Mouse (Mus musculus) heart, embryonic 16.5 days (tissue): ENCODE measurements around the gene Tmem45b. TPM values are rescaled to one million over a fixed set of nuclear protein-coding genes. Genes with fewer than 3 reads are reported as not detected.

Experiments used
- ATAC-seq: fragments of 200-750 bp; cut with Nextera tagmentation; replicated peaks from 2 replicates; pipeline ENCODE4 v1.8.0; 2017; ENCODE audit warnings: moderate number of reproducible peaks; ENCODE audit not compliant: insufficient read depth, low FRiP score; ENCODE audit errors: extremely low read depth
- H3K27ac ChIP-seq: fragments of 300-500 bp; sonication (generic); 2 replicates; pipeline ENCODE4 v1.5.1; 2014; ENCODE audit warnings: mild to moderate bottlenecking, low read length, control low read depth, moderate library complexity
- H3K27me3 ChIP-seq: fragments of 300-500 bp; sonication (generic); 2 replicates; pipeline ENCODE4 v1.6.1; 2014; ENCODE audit warnings: low read length, mixed read lengths; ENCODE audit not compliant: control insufficient read depth, insufficient read depth
- H3K36me3 ChIP-seq: fragments of 300-500 bp; sonication (generic); 2 replicates; pipeline ENCODE4 v1.6.1; 2014; ENCODE audit not compliant: control insufficient read depth, insufficient read depth
- H3K4me1 ChIP-seq: fragments of 300-500 bp; sonication (generic); 2 replicates; pipeline ENCODE4 v1.6.1; 2014; ENCODE audit warnings: low read length, mixed read lengths; ENCODE audit not compliant: control insufficient read depth, insufficient read depth
- H3K4me2 ChIP-seq: fragments of 300-500 bp; sonication (generic); 2 replicates; pipeline ENCODE4 v1.6.1; 2014; ENCODE audit warnings: low read depth, mild to moderate bottlenecking, control low read depth, low read length
- H3K4me3 ChIP-seq: fragments of 300-500 bp; sonication (generic); 2 replicates; pipeline ENCODE4 v1.5.1; 2014; ENCODE audit warnings: mild to moderate bottlenecking, control low read depth, low read length
- H3K9ac ChIP-seq: fragments of 300-500 bp; sonication (generic); 2 replicates; pipeline ENCODE4 v1.6.1; 2014; ENCODE audit warnings: low read length, control low read depth
- H3K9me3 ChIP-seq: fragments of 300-500 bp; sonication (generic); replicated peaks from 2 replicates; pipeline ENCODE4 v1.6.1; 2016; ENCODE audit warnings: low read length; ENCODE audit not compliant: control insufficient read depth
- WGBS: fragments of 180-500 bp; shearing (Covaris S2); extraction: QIAGEN DNeasy Blood & Tissue Kit; methylation state at CpG from one replicate; pipeline ENCODE4 v1.1.7; 2014; 5-methylcytosine and 5-hydroxymethylcytosine counted together
- polyA plus RNA-seq: library from polyadenylated mRNA; unstranded; fragments of >200 nt; fragmentation: Nextera tagmentation; extraction: Ambion mirVana; gene quantifications from 2 replicates; pipeline ENCODE4 v1.2.1, GENCODE M21; 2015

Tmem45b gene
- polyA plus RNA-seq, 1 experiment from 2014 or later: 0.42 TPM

DNA sequence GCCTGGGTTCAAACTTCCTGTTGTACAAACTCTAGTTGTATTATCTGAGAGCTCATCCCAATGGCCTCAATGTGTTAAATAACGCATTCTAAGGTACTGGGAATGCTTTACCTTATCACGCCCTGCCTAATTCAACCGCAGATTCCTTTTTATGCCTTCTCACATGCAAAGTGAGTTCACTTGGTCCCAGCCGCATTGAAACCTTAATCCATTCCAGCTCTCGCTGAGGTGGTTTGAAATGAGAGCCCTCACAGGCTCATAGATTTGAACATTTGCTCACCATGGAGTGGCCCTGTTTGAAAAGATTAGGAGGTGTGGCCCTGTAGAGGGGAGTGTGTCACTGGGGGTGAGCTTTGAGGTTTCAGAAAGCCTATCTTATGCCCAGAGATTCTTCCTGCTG is 23.9 kb downstream of the Tmem45b start:
- no peaks in the 10 kb centered on the region for H3K27me3 ChIP-seq
- no peak overlapping the region for H3K4me3 ChIP-seq
- H3K27ac ChIP-seq: no peak overlapping the region
- no peaks in the 10 kb centered on the region for H3K36me3 ChIP-seq
- no peak overlapping the region for H3K4me2 ChIP-seq
- no peaks in the 10 kb centered on the region for H3K4me1 ChIP-seq
- ATAC-seq: no peak
- H3K9ac ChIP-seq: no peak overlapping the region
- no peaks in the 10 kb centered on the region for H3K9me3 ChIP-seq
- WGBS: 82% methylated on average over 5 of the region's 5 CpGs

DNA sequence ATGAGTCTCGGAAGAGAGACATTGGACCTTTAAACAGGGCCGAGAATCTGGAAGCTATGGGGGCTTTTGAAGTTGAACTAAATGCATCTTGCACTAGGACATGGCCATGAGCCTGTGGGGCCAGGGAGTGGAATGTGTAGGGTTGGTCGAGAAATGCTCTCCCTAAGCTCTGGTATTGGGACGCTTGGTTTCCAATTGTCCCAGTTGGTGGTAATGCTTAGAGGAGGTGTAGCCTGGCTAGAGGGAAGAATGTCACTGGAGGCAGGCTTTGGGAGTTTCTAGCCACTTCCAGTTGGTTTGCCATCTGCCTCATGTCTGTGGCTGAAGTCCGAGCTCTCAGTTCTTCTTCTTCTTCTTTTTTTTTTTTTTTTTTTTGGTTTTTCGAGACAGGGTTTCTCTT is 24.9 kb downstream of the Tmem45b start:
- ATAC-seq: no peak
- Histone ChIP-seq H3K9ac (no peak overlapping the region), H3K36me3 (no peaks in the 10 kb centered on the region), H3K27ac (no peak overlapping the region), H3K27me3 (no peaks in the 10 kb centered on the region), H3K4me3 (no peak overlapping the region), H3K9me3 (no peaks in the 10 kb centered on the region), H3K4me2 (no peak overlapping the region), H3K4me1 (no peaks in the 10 kb centered on the region)
- 74% methylated on average over 6 of the region's 6 CpGs for WGBS

DNA sequence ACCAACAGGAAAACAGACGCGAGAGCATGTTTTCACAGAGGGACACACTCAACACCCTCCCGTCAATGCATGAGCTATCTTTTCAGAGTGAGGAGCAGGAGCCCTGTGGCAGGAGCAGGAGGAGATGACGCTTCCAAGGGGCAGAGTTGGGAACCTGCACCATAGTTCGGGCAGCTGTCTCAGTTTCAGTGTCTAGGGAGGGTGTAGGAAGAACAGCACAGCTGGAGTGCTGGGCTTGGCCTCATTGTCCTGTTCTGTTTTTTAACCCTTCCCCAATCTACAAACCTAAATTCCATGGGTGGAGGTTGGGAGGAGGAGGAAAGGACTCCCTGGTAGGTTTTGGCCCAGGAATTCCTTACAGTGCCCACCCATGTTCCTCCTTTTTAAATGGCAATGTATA is 25.4 kb downstream of the Tmem45b start:
- Histone ChIP-seq H3K27me3 (no peaks in the 10 kb centered on the region), H3K9ac (no peak overlapping the region), H3K4me2 (no peak overlapping the region), H3K4me3 (no peak overlapping the region), H3K36me3 (no peaks in the 10 kb centered on the region), H3K27ac (no peak overlapping the region), H3K4me1 (no peaks in the 10 kb centered on the region), H3K9me3 (no peaks in the 10 kb centered on the region)
- WGBS: 39% methylated on average over 5 of the region's 5 CpGs
- ATAC-seq: no peak

GRCm38 (mm10) chr9:31437861-31438260 is 26.4 kb downstream of the Tmem45b start:
- Histone ChIP-seq H3K4me2 (no peak overlapping the region), H3K4me1 (no peaks in the 10 kb centered on the region), H3K9ac (no peak overlapping the region), H3K4me3 (no peak overlapping the region), H3K27me3 (no peaks in the 10 kb centered on the region), H3K9me3 (no peaks in the 10 kb centered on the region), H3K36me3 (no peaks in the 10 kb centered on the region), H3K27ac (no peak overlapping the region)
- ATAC-seq: no peak
- 81% methylated on average over 6 of the region's 7 CpGs for WGBS

DNA sequence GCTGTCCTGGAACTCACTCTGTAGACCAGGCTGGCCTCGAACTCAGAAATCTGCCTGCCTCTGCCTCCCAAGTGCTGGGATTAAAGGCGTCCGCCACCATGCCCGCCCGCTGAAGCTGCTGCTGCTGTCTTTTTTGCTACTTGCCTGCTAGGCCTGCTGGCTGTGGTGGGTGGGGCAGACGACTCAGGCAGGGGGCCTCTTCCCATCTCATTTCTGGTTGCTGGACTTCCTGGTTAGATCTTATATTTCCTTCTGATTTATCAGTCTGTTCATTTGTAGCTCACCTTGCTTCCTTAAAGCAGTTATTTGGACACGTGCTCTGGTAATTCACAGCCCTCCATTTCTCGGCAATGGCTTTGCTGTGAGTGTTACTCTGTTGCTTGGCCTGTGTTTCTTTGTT is 28.8 kb downstream of the Tmem45b start:
- WGBS: 84% methylated on average over 8 of the region's 8 CpGs
- no peak overlapping the region for H3K4me3 ChIP-seq
- no peak for ATAC-seq
- no peak overlapping the region for H3K9ac ChIP-seq
- H3K36me3 ChIP-seq: no peaks in the 10 kb centered on the region
- H3K27ac ChIP-seq: no peak overlapping the region
- H3K4me2 ChIP-seq: no peak overlapping the region
- no peaks in the 10 kb centered on the region for H3K27me3 ChIP-seq
- no peaks in the 10 kb centered on the region for H3K4me1 ChIP-seq
- H3K9me3 ChIP-seq: no peaks in the 10 kb centered on the region

- H3K27me3 ChIP-seq: no peaks in the 10 kb centered on the region
- no peak overlapping the region for H3K27ac ChIP-seq
- H3K4me3 ChIP-seq: no peak overlapping the region
- no peaks in the 10 kb centered on the region for H3K9me3 ChIP-seq
- H3K9ac ChIP-seq: no peak overlapping the region
- no peaks in the 10 kb centered on the region for H3K4me1 ChIP-seq
- H3K4me2 ChIP-seq: no peak overlapping the region
- ATAC-seq: no peak
- H3K36me3 ChIP-seq: no peaks in the 10 kb centered on the region
- 78% methylated on average over 3 of the region's 3 CpGs for WGBS
Measured at GRCm38 (mm10) chr9:31433431-31433830, 30.8 kb downstream of the Tmem45b start.

DNA sequence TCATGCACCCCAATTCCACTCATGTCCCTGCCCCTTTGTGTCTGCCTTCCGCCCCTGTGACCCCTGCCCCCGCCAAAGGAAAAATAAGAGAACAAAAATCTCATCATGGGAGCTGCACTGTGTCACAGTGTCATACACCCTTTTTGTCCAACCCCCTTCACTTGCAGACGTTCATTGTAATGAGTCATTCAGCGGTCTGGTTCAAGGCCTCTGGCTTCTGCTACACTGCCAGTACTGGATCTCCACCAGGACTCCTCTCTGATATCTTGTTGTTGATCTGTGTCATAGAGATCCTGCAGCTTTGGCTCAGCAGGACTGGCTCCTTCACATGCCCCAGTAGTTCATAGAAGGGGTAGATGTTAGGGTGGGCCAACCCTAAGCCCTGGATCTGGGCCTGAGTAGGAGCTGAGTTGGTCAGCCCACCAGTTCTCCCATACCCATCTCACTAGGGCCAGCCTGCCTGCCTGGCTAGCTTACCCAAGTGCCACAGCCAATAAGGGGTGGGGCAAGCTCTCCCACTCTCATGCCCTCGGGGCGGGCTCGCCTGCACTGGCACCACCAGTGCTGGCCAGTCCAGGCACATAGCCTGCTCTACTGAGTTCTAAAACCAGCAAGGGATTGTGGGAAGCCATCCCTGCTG is 31.8 kb downstream of the Tmem45b start:
- Histone ChIP-seq H3K4me3 (no peak overlapping the region), H3K27ac (no peak overlapping the region), H3K27me3 (no peaks in the 10 kb centered on the region), H3K4me2 (no peak overlapping the region), H3K36me3 (no peaks in the 10 kb centered on the region), H3K4me1 (no peaks in the 10 kb centered on the region), H3K9ac (no peak overlapping the region), H3K9me3 (no peaks in the 10 kb centered on the region)
- no peak for ATAC-seq
- 79% methylated on average over 7 of the region's 7 CpGs for WGBS

DNA sequence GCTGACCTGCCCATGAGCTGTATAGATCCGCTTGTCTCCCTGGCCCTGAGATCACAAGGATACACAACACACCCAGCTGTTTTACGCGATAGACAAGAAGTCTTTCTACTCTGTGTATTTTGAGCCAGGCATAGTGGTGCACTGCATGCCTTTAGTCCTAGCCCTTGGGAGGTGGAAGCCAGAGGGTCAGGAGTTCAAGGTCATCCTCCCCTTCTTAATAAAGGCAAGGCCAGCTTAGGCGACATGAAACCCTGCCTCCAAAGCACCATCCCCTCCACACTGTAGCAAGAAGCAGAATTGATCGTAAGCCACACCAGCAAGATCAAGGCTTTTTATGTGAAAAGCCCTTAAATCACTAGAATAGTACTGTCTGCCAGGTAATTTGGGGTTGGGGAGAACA is 32.5 kb downstream of the Tmem45b start:
- Histone ChIP-seq H3K4me2 (no peak overlapping the region), H3K27ac (no peak overlapping the region), H3K4me1 (no peaks in the 10 kb centered on the region), H3K9ac (no peak overlapping the region), H3K4me3 (no peak overlapping the region), H3K27me3 (no peaks in the 10 kb centered on the region), H3K9me3 (no peaks in the 10 kb centered on the region), H3K36me3 (no peaks in the 10 kb centered on the region)
- 73% methylated on average over 5 of the region's 5 CpGs for WGBS
- ATAC-seq: no peak

DNA sequence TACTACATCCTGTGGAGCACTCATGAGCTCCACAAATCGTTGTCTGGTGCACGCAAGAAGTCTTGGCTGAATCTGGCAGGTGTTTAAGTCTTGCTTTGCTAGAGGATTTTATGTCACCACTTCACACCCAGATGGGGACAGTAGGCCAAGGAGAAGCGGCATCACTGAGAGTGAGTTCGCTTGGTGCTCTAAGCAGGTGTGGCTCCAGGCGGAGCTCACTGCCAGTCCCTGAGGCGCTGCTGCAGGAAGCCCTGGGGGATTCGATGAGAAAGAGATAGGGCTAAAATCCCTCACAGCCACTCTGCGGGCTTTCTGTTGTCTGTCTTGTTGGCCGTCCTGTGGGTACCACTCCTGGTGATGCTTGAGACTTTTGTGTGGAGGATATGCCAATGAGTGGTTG is 34.3 kb downstream of the Tmem45b start:
- ATAC-seq: no peak
- no peak overlapping the region for H3K4me2 ChIP-seq
- H3K4me3 ChIP-seq: no peak overlapping the region
- 66% methylated on average over 9 of the region's 9 CpGs for WGBS
- H3K27me3 ChIP-seq: no peaks in the 10 kb centered on the region
- no peak overlapping the region for H3K9ac ChIP-seq
- no peak overlapping the region for H3K27ac ChIP-seq
- no peaks in the 10 kb centered on the region for H3K4me1 ChIP-seq
- no peaks in the 10 kb centered on the region for H3K36me3 ChIP-seq
- no peaks in the 10 kb centered on the region for H3K9me3 ChIP-seq
